Mouse (Mus musculus) forebrain, embryonic 15.5 days (tissue): ENCODE measurements around the gene Klhdc9. TPM values are rescaled to one million over a fixed set of nuclear protein-coding genes. Genes with fewer than 3 reads are reported as not detected.

ENCODE experiments used
- ATAC-seq: fragments of 200-750 bp; cut with Nextera tagmentation; replicated peaks from 2 replicates; pipeline ENCODE4 v1.8.0; 2017; ENCODE audit warnings: mild to moderate bottlenecking, moderate TSS enrichment, moderate library complexity
- H3K27ac ChIP-seq: fragments of 300-500 bp; sonication (generic); replicated peaks from 2 replicates; pipeline ENCODE4 v1.5.1; 2015; ENCODE audit warnings: mild to moderate bottlenecking, inconsistent platforms
- H3K27me3 ChIP-seq: fragments of 300-500 bp; sonication (generic); 2 replicates; pipeline ENCODE4 v1.6.1; 2015; ENCODE audit warnings: inconsistent platforms
- H3K36me3 ChIP-seq: fragments of 300-500 bp; sonication (generic); 2 replicates; pipeline ENCODE4 v1.6.1; 2015; ENCODE audit warnings: mild to moderate bottlenecking, inconsistent platforms
- H3K4me1 ChIP-seq: fragments of 300-500 bp; sonication (generic); 2 replicates; pipeline ENCODE4 v1.6.1; 2015; ENCODE audit warnings: inconsistent platforms
- H3K4me2 ChIP-seq: fragments of 300-500 bp; sonication (generic); replicated peaks from 2 replicates; pipeline ENCODE4 v1.6.1; 2015; ENCODE audit warnings: mild to moderate bottlenecking, inconsistent platforms
- H3K4me3 ChIP-seq: fragments of 300-500 bp; sonication (generic); 2 replicates; pipeline ENCODE4 v1.5.1; 2015; ENCODE audit warnings: mild to moderate bottlenecking, inconsistent platforms
- H3K9ac ChIP-seq: fragments of 300-500 bp; sonication (generic); replicated peaks from 2 replicates; pipeline ENCODE4 v1.6.1; 2015; ENCODE audit warnings: mild to moderate bottlenecking, inconsistent platforms
- H3K9me3 ChIP-seq: fragments of 300-500 bp; sonication (generic); 2 replicates; pipeline ENCODE4 v1.6.1; 2016; ENCODE audit warnings: inconsistent platforms
- WGBS: fragments of 180-500 bp; shearing (Covaris S2); methylation state at CpG from one replicate; pipeline ENCODE4 v1.1.7; 2015; ENCODE audit warnings: mixed read lengths; 5-methylcytosine and 5-hydroxymethylcytosine counted together
- polyA plus RNA-seq: library from polyadenylated mRNA; unstranded; fragments of >200 nt; fragmentation: Nextera tagmentation; extraction: Ambion mirVana; gene quantifications from 2 replicates; pipeline ENCODE4 v1.2.1, GENCODE M21; 2015

The Klhdc9 gene
- polyA plus RNA-seq, 1 experiment from 2014 or later: 3.8 TPM

DNA sequence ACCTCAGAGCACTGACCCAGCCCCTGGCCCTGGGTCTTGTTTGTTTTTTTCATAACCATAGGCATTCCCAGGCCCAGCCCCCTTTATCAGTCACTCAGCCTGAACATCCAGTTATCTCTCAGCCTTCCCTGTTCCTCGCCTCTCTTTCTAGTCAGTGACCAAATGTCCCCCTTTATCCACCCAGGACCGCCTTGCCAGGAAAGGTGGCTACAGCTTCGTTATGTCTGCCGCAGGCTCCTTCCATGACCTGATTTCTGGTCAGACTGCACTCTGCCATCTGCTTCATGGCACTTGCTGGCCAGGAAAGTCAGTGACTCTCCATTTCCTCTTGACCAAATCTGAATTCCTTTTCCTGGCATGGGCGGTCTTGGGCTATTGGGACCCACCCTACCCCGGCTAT, 17.7 kb upstream of the Klhdc9 start:
- no peak overlapping the region for H3K9ac ChIP-seq
- no peak for ATAC-seq

DNA sequence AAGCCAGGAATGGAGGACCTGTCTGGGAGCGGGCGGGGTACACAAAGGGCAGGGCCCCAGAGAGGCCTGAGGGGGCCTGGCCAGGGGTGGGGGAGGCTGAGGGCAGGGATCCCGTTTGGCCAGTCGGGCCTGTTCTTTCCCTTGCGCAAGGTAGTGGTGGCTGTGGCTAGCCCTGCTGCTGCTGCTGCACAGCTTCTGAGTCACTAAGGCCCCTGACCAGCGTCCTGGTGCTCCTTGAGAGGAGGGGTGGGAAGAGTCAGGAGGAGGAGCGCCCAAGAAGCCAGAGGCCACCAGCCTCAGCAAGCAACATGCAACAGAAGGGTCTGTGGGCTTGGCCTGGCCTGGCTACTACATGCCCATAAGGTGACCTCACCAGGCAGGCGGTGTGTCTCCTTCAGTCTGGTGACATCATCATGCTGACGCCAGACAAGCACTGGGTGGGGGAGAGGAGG, 15.1 kb upstream of the Klhdc9 start:
- no peak overlapping the region for H3K4me2 ChIP-seq
- 0 out of 2 replicates have a peak, but pooled peaks cover 8% of the 10 kb centered on the region for H3K27me3 ChIP-seq
- WGBS: 52% methylated on average over 9 of the region's 9 CpGs
- H3K4me3 ChIP-seq: no peak overlapping the region
- H3K27ac ChIP-seq: no peak overlapping the region
- H3K4me1 ChIP-seq: peaks cover 8% of the 10 kb centered on the region
- no peaks in the 10 kb centered on the region for H3K9me3 ChIP-seq
- no peaks in the 10 kb centered on the region for H3K36me3 ChIP-seq
- no peak for ATAC-seq
- H3K9ac ChIP-seq: no peak overlapping the region

More for the DNA sequence above, 17.7 kb upstream of the Klhdc9 start:
- H3K4me3 ChIP-seq: no peak overlapping the region
- no peak overlapping the region for H3K4me2 ChIP-seq
- no peaks in the 10 kb centered on the region for H3K36me3 ChIP-seq
- no peaks in the 10 kb centered on the region for H3K9me3 ChIP-seq
- WGBS: 88% methylated on average over 6 of the region's 6 CpGs
- H3K4me1 ChIP-seq: peaks cover 8% of the 10 kb centered on the region
- no peak overlapping the region for H3K27ac ChIP-seq
- H3K27me3 ChIP-seq: peaks cover 12% of the 10 kb centered on the region; the same call in 1 of the 2 replicates

DNA sequence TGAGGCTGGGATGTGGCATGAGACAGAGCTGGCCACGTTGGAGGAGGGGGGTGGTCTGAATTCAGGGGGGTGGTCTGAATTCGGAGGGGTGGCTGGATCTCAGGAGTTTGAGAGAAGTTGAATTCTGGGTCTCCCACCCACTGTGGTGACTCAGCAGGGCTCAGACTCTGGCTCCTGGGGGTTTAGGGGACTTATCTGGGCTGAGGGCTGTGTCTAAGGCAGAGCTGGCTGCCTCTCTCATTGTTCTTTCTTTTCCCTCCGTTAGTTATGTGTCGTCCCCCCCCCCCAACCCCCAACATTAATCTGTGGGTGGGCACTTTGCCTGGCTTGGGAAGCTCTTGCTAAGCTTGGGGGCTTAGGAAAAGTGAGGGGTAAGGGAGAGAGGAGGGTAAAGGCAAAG, 13.3 kb upstream of the Klhdc9 start:
- ATAC-seq: no peak
- H3K36me3 ChIP-seq: no peaks in the 10 kb centered on the region
- H3K4me3 ChIP-seq: no peak overlapping the region
- H3K4me2 ChIP-seq: no peak overlapping the region
- H3K9ac ChIP-seq: no peak overlapping the region
- H3K4me1 ChIP-seq: no peaks in the 10 kb centered on the region
- no peak overlapping the region for H3K27ac ChIP-seq
- 2% methylated on average over 4 of the region's 4 CpGs for WGBS
- H3K27me3 ChIP-seq: no peaks in the 10 kb centered on the region
- no peaks in the 10 kb centered on the region for H3K9me3 ChIP-seq

DNA sequence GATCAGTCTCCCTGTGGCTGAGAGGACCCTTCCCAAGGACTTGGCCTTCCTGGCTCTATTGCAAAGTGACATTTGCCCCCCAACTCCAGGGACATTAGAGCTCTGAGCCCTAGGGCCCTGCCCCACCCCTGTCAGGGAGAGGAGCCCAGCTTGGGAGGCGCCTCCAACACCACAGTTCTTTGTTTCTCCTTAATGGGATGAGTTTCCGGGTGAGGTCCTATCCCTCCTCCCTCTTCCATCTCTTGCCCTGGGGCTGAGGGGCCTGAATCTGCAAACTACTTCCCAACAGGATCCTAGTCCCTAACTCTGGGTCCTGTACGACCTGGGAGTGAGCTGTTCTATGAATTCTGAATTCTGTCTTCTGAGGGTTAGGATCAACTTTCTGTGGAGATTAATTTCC, 12.3 kb upstream of the Klhdc9 start:
- ATAC-seq: no peak
- no peaks in the 10 kb centered on the region for H3K4me1 ChIP-seq
- H3K27me3 ChIP-seq: no peaks in the 10 kb centered on the region
- H3K36me3 ChIP-seq: no peaks in the 10 kb centered on the region
- WGBS: 45% methylated on average over 3 of the region's 3 CpGs
- no peak overlapping the region for H3K9ac ChIP-seq
- H3K27ac ChIP-seq: no peak overlapping the region
- no peak overlapping the region for H3K4me2 ChIP-seq
- H3K9me3 ChIP-seq: no peaks in the 10 kb centered on the region
- no peak overlapping the region for H3K4me3 ChIP-seq

DNA sequence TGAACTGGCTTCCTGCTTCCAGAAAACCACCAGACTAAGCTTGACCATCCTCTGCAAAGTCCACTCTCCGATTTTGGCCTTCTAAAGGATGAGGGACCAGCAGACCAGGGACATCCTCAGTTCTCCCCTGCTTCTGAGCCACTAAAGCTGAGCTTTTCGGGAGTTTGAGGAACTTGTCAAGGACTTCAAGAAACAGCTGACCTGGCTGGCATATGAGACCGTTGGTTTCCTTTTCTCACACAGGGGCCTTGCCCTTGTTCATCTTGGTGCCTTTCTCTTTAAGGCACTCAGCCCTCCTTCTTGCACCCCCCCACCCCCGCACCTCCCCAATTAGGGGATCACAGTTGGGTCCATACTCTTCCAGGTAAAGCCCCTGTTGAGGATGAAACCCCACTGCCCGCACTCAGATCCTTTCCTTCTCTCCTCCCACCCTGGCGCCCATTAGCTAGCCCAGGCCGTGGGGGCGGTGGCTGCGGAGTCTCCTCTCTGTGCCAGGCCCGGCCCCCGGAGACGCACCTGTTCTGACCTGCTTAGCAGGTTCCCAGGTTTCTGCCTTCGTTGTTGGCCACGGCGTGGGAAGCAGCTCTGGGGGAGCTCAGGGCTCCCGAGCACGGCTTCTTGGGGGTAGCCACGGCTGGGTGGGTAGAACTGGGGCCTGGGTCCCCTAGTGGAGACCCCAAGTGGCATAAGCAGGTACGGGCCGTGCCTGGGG, 9.4 kb upstream of the Klhdc9 start, which contains the start of gene Nectin4:
TSS of gene Nectin4 (plus strand) at position 255 of the 712 bp plus-strand sequence.
- Histone ChIP-seq H3K4me3 (no peak within 1 kb of the TSS), H3K9me3 (no peaks in the 10 kb centered on the region), H3K27me3 (no peaks in the 10 kb centered on the region), H3K36me3 (no peaks in the 10 kb centered on the region), H3K27ac (no peak within 1 kb of the TSS), H3K4me1 (no peaks in the 10 kb centered on the region), H3K9ac (no peak within 1 kb of the TSS), H3K4me2 (no peak within 1 kb of the TSS)
- 39% methylated on average over 20 of the region's 20 CpGs for WGBS
- no peak for ATAC-seq

DNA sequence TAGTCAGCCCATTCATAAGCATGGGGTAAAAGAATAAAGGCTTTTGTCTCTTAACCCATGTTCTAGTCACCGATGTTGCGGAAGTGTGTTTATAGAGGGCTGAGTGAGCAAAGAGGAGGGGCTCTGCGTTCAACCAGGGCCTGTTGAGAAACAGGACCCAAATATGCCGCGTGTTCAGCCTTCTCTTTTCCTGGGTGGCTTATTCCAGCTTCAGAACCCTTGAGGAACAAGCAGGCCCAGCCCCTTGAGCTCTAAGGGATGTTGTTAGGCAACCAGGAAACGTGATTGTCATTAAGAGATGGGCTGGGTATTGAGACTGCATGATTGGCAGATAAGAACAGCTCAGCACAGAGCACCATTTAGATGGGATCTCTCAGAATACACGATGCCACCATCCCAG, 5.3 kb upstream of the Klhdc9 start:
- Histone ChIP-seq H3K9me3 (no peaks in the 10 kb centered on the region), H3K27ac (no peak overlapping the region), H3K27me3 (no peaks in the 10 kb centered on the region), H3K9ac (no peak overlapping the region), H3K4me2 (no peak overlapping the region), H3K4me3 (no peak overlapping the region), H3K4me1 (peaks cover 8% of the 10 kb centered on the region), H3K36me3 (no peaks in the 10 kb centered on the region)
- 55% methylated on average over 7 of the region's 7 CpGs for WGBS
- no peak for ATAC-seq

DNA sequence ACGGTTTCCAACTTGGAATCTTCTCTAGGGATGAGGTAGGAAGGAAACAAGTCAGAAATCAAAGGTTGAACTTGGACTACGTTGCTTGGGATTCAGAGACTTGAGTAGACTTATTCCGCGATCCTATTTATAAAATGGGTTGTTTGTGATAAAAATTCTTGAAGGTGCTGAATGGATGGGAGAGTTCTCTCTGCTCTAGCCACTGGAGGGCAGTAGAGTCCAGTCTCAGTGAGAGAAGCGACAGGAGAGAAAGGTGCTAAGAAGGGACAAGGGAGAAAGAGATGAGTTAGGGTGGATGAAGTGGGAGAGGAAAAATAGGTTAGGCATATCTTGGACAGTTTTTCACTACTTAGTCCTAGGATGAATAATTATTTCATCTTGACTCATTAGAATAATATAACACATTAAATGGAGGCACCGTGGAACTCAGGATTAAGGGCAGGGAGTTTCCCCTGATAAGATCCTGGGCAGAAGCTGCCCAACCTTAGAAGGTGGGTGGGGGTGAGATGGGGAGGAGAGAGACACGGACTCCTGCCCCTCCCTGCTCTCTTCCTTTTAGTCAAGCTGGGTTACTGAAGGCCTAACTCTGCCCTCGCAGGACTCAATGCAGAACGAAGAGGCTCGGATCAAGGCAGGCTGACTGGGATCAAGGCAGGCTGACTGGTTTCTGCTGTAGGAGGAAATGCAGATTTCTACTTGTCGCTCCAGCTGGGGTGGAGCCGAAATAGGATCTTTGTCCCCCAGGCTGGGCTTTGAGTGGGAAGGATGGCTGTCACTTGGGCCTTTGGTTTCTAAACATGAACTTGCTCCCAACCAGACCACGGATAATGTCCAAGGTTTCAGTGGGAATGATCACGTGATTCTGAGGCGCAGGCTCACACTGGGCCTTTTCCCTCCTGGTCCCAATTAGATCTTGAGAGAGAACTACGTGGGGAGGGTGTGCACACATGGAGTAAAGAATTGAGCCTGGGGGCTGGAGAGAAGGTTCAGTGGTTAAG, 807 bp upstream of the Klhdc9 start:
- Histone ChIP-seq H3K9ac (peak overlapping the region; percentile 58), H3K4me1 (peaks cover 18% of the 10 kb centered on the region), H3K4me3 (peak overlapping the region; percentile 51), H3K27me3 (no peaks in the 10 kb centered on the region), H3K4me2 (peak overlapping the region; percentile 84), H3K9me3 (peaks cover 3% of the 10 kb centered on the region; the same call in 1 of the 2 replicates), H3K27ac (peak overlapping the region; percentile 85), H3K36me3 (peaks cover 14% of the 10 kb centered on the region)
- ATAC-seq: peak; percentile 75
- WGBS: 36% methylated on average over 16 of the region's 16 CpGs

DNA sequence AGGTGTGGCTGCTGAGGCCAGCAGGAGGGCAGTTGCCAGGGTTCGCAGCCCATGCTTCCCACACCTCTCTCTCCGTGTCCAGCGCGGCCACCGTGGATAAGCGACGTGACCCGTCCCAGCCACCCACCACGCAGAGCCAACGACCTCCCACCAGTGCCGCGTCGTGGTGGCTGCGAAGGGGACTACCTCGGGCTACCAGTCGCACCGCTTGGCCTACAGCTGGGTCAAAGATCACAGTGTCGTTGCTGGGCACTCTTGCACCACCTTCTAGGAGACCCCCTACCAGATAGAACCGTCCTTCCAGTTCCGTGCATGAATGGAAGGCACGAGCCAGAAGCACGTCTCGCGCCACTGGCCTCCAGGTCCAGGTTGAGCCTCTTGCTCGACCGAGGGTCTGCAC, 345 bp downstream of the Klhdc9 start:
- peak overlapping the region; percentile 58 for H3K9ac ChIP-seq
- peaks cover 15% of the 10 kb centered on the region for H3K36me3 ChIP-seq
- H3K9me3 ChIP-seq: peaks cover 3% of the 10 kb centered on the region; the same call in 1 of the 2 replicates
- peaks cover 18% of the 10 kb centered on the region for H3K4me1 ChIP-seq
- no peaks in the 10 kb centered on the region for H3K27me3 ChIP-seq
- H3K4me3 ChIP-seq: peak overlapping the region; percentile 51
- 3% methylated on average over 26 of the region's 26 CpGs for WGBS
- H3K4me2 ChIP-seq: peak overlapping the region; percentile 84
- H3K27ac ChIP-seq: peak overlapping the region; percentile 85
- ATAC-seq: no peak; the same call in 1 of the 2 replicates

DNA sequence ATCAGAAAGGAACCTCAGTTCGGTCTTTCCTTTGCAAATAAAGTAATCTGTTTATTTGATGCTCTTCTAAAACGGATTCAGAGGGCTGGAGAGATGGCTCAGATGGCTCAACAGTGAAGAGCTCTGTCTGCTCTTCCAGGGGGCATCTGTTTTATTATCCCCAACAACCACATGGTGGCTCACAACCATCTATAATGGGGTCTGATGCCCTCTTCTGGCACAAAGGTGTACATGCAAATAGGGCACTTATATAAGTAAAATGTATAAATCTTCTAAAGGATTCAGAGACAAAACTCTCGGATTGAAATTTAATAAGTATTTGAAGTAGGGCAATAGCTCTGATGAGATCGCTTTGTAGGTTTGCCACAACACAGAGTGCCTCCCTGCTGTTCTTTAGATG, 2.2 kb downstream of the Klhdc9 start:
- no peaks in the 10 kb centered on the region for H3K27me3 ChIP-seq
- H3K4me1 ChIP-seq: peaks cover 18% of the 10 kb centered on the region
- H3K4me2 ChIP-seq: no peak overlapping the region
- H3K36me3 ChIP-seq: peaks cover 15% of the 10 kb centered on the region
- H3K9me3 ChIP-seq: peaks cover 3% of the 10 kb centered on the region; the same call in 1 of the 2 replicates
- H3K27ac ChIP-seq: no peak overlapping the region; the same call in 1 of the 2 replicates
- no peak overlapping the region for H3K9ac ChIP-seq
- ATAC-seq: no peak
- H3K4me3 ChIP-seq: no peak overlapping the region
- WGBS: 74% methylated on average over 4 of the region's 4 CpGs

DNA sequence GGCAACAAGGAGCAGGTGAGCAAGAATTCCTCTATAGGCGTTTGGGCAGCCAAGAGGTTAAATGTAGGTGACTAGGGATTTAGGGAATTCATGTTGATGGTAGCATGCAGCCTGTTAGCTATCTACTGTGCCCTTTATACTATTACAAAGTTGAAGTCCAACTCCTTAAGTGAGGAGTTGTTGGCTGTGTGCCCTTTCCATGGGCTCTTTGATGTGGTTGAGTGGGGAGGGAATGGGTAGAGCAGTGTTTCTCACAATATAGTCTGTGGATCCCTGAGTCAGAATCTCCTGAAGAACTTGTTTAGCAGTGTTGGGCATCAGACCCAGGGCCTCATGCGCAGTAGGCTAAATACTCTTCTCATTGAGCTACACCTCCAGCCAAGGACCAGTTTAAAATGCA, 3.8 kb downstream of the Klhdc9 start:
- H3K9me3 ChIP-seq: peaks cover 3% of the 10 kb centered on the region; the same call in 1 of the 2 replicates
- 85% methylated on average over 2 of the region's 2 CpGs for WGBS
- no peak overlapping the region for H3K4me3 ChIP-seq
- ATAC-seq: no peak
- no peak overlapping the region for H3K9ac ChIP-seq
- H3K4me1 ChIP-seq: peaks cover 17% of the 10 kb centered on the region
- no peaks in the 10 kb centered on the region for H3K27me3 ChIP-seq
- no peak overlapping the region for H3K4me2 ChIP-seq
- H3K36me3 ChIP-seq: peaks cover 15% of the 10 kb centered on the region
- H3K27ac ChIP-seq: no peak overlapping the region

DNA sequence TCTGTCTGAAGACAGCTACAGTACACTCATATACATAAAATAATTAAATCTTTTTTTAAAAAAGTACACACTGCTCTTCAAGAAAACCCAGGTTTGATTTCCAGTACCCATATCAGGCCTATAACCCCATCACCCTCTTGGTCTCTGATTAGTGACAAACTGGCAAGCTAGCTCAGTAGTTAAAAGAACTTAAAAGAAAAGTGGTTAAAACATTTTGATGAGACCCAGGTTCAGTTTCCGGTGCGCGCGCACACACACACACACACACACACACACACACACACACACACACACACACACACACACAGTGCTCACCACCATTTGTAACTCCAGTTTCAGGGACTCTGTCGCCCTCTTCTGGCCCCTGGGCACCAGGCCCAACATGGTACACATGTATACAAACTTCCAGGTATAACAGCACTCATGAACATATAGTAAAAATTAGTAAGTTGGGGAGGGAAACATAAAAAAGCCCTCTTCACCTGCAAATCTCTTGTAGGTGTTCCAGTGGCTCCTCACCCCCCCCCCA, 4.7 kb downstream of the Klhdc9 start:
- H3K4me1 ChIP-seq: peaks cover 11% of the 10 kb centered on the region
- no peak for ATAC-seq
- peaks cover 3% of the 10 kb centered on the region; the same call in 1 of the 2 replicates for H3K9me3 ChIP-seq
- no peak overlapping the region for H3K4me3 ChIP-seq
- H3K4me2 ChIP-seq: no peak overlapping the region
- H3K27me3 ChIP-seq: no peaks in the 10 kb centered on the region
- no peak overlapping the region for H3K27ac ChIP-seq
- peaks cover 15% of the 10 kb centered on the region for H3K36me3 ChIP-seq
- 73% methylated on average over 5 of the region's 5 CpGs for WGBS
- no peak overlapping the region for H3K9ac ChIP-seq

DNA sequence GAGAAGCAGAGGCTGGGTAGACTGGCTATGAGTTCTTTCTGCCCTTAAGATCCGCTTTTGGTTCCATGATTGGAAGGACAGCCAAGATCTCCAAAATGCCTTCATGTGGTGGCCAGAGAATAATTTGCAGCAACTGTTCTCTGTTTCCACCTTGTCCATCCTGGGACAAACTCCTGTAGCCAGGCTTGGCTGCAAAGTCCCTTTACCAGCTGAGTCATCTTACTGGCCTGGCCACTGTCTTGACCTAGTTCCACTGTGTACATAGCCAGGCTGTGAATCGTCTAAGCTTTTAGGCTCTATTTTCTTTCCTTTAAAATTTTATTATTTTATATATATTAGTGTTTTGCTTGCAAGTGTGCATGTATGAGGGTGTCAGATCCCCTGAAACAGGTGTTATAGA, 11.4 kb downstream of the Klhdc9 start:
- Histone ChIP-seq H3K4me1 (peaks cover 25% of the 10 kb centered on the region), H3K27ac (no peak overlapping the region), H3K9ac (no peak overlapping the region), H3K4me2 (no peak overlapping the region), H3K36me3 (no peaks in the 10 kb centered on the region), H3K4me3 (no peak overlapping the region), H3K27me3 (no peaks in the 10 kb centered on the region), H3K9me3 (peaks cover 6% of the 10 kb centered on the region; the same call in 1 of the 2 replicates)
- ATAC-seq: no peak
- 99% methylated on average over 2 of the region's 2 CpGs for WGBS
